Comparison of ENCODE assay signal across 8 mouse cellular contexts in the genomic region with DNA sequence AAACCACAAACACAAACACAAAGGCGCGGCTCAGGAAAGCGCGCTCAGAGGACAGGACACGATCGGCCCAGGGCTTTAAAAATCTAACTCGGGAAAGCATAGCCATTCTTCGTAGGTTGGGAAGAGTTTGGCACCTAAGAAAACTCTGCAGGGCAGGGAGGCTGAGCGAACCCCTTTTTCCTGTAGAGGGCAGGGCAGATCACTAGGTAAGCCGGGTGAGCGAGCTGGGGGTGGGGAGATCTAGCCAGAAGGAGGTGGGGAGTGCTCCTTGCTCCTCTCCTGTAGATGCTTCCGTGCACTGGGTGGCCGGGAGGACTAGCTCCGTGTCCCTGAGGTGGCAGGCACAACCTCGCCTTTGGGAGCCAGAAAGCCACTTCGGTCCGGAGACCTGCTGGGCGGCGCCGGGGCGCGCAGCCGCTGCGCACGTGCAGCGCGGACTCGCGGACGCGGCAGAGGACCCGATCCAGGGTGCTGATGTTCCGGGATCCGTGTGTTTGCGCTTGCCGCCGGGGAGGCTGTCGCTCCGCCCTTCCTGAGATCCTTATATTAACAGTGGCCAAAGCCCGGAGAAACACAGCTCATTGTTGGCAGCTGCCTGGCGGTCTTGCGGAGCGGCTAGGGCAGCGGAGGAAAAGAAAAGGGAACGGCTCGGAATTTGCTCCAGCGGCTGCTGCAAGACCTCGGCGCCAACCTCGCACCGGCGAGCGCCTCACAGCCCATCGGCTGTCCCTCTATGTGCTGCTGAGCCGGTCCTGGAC. TPM values are rescaled to one million over a fixed set of nuclear protein-coding genes. Genes with fewer than 3 reads are reported as not detected.
DNase-seq lines count a peak whose midpoint lies in the region; ATAC-seq and TF ChIP-seq lines count a peak whose summit lies in the region.

Gene Cited2, plus strand, starts transcription at position 566 of the 758 bp plus-strand sequence.

- peaks cover 52% of the 10 kb centered on the region for H3K4me1 ChIP-seq in E14TG2a.4 (replicated peaks; ENCODE audit: low read depth, low read length)
- peaks cover 28% of the 10 kb centered on the region for H3K4me1 ChIP-seq in forebrain, embryonic 13.5 days
- peaks cover 27% of the 10 kb centered on the region for H3K4me1 ChIP-seq in liver, postnatal 0 days (ENCODE audit: insufficient read depth)
- H3K4me1 ChIP-seq in neural tube, embryonic 14.5 days (ENCODE audit: control insufficient read depth, insufficient read depth, low read length): peaks cover 24% of the 10 kb centered on the region; the same call in 1 of the 2 replicates

- WGBS in forebrain, embryonic 13.5 days: under 1% methylated on average over 55 of the region's 55 CpGs
- under 1% methylated on average over 55 of the region's 55 CpGs for WGBS in large intestine, adult 2 months
- under 1% methylated on average over 55 of the region's 55 CpGs for WGBS in liver, postnatal 0 days (ENCODE audit: insufficient replicate concordance)
- under 1% methylated on average over 52 of the region's 55 CpGs for WGBS in neural tube, embryonic 14.5 days

- peak within 1 kb of the TSS; percentile 100 for H3K27ac ChIP-seq in forebrain, embryonic 13.5 days
- peak within 1 kb of the TSS; percentile 96 for H3K27ac ChIP-seq in liver, postnatal 0 days (ENCODE audit: low read depth)
- H3K27ac ChIP-seq in neural tube, embryonic 14.5 days (ENCODE audit: low read depth, low read length): peak within 1 kb of the TSS; percentile 98

- peak within 1 kb of the TSS; percentile 97 for H3K9ac ChIP-seq in forebrain, embryonic 13.5 days
- peak within 1 kb of the TSS; percentile 86 for H3K9ac ChIP-seq in liver, postnatal 0 days (replicated peaks)
- peak within 1 kb of the TSS; percentile 96 for H3K9ac ChIP-seq in neural tube, embryonic 14.5 days (replicated peaks; ENCODE audit: low read depth, low read length)

- TF ChIP-seq EP300 in liver, postnatal 0 days (IDR thresholded peaks at IDR 0.05; ENCODE audit: low read depth): 0 out of 2 replicates have a peak, but pooled peaks have one; percentile 50

- peak; percentile 86 for ATAC-seq in forebrain, embryonic 13.5 days
- peak; percentile 74 for ATAC-seq in liver, postnatal 0 days
- ATAC-seq in neural tube, embryonic 14.5 days (ENCODE audit: low read depth): peak; percentile 85

- H3K9me3 ChIP-seq in E14TG2a.4 (ENCODE audit: low read length): no peaks in the 10 kb centered on the region
- no peaks in the 10 kb centered on the region for H3K9me3 ChIP-seq in forebrain, embryonic 13.5 days (replicated peaks)
- H3K9me3 ChIP-seq in liver, postnatal 0 days (ENCODE audit: low read length): no peaks in the 10 kb centered on the region
- no peaks in the 10 kb centered on the region for H3K9me3 ChIP-seq in neural tube, embryonic 14.5 days (ENCODE audit: control insufficient read depth, low read length)

- peaks cover 10% of the 10 kb centered on the region for H3K36me3 ChIP-seq in E14TG2a.4 (ENCODE audit: insufficient read depth, low read length)
- H3K36me3 ChIP-seq in forebrain, embryonic 13.5 days (ENCODE audit: poor library complexity, severe bottlenecking): no peaks in the 10 kb centered on the region
- H3K36me3 ChIP-seq in liver, postnatal 0 days (replicated peaks; ENCODE audit: insufficient read depth, low read length): no peaks in the 10 kb centered on the region
- H3K36me3 ChIP-seq in neural tube, embryonic 14.5 days (ENCODE audit: control insufficient read depth, insufficient read depth, low read length): no peaks in the 10 kb centered on the region

- H3K4me3 ChIP-seq in E14TG2a.4 (replicated peaks; ENCODE audit: low read length): peak within 1 kb of the TSS; percentile 97
- peak within 1 kb of the TSS; percentile 93 for H3K4me3 ChIP-seq in forebrain, embryonic 13.5 days
- H3K4me3 ChIP-seq in liver, postnatal 0 days (ENCODE audit: low read depth, low read length): peak within 1 kb of the TSS; percentile 77
- peak within 1 kb of the TSS; percentile 94 for H3K4me3 ChIP-seq in neural tube, embryonic 14.5 days (ENCODE audit: low read depth, low read length)

- TF ChIP-seq CTCF in E14TG2a.4 (conservative IDR thresholded peaks at IDR 0.05; ENCODE audit: low read length): peak; percentile 28
- peak; percentile 56 for TF ChIP-seq CTCF in liver, postnatal 0 days (IDR thresholded peaks at IDR 0.05; ENCODE audit: low read depth)

- H3K4me2 ChIP-seq in forebrain, embryonic 13.5 days: peak within 1 kb of the TSS; percentile 72
- H3K4me2 ChIP-seq in liver, postnatal 0 days (ENCODE audit: low read depth, low read length): peak within 1 kb of the TSS; percentile 93
- H3K4me2 ChIP-seq in neural tube, embryonic 14.5 days (ENCODE audit: low read depth, low read length): peak within 1 kb of the TSS; percentile 79

- peak; percentile 90 for DNase-seq in c-Kit-positive CD71-positive TER-119-positive erythroid progenitor cells, embryonic 14.5 days (ENCODE audit: low spot score)
- DNase-seq in heart, postnatal 10 days: peak; percentile 99 to 100
- no peak for DNase-seq in large intestine, adult 2 months (ENCODE audit: low read depth, low spot score)
- peak; percentile 97 for DNase-seq in liver, postnatal 0 days
- peak; percentile 99 for DNase-seq in testis, postnatal 10 days (ENCODE audit: low spot score)

- intact Hi-C loops in heart, postnatal 10 days (cut with DNase I): loop anchor here (2.0 to 10.0 kb wide), 10 partner anchors 161 to 1378 kb away; no protein-coding TSS in a partner anchor

- peaks cover 15% of the 10 kb centered on the region for H3K27me3 ChIP-seq in E14TG2a.4 (ENCODE audit: insufficient read depth, low read length)
- H3K27me3 ChIP-seq in forebrain, embryonic 13.5 days: no peaks in the 10 kb centered on the region
- H3K27me3 ChIP-seq in liver, postnatal 0 days (ENCODE audit: insufficient read depth, low read length): no peaks in the 10 kb centered on the region
- H3K27me3 ChIP-seq in neural tube, embryonic 14.5 days (ENCODE audit: control insufficient read depth, insufficient read depth, low read length): no peaks in the 10 kb centered on the region

RNA-seq across cellular contexts. Expression of gene Cited2, which starts in this region (rescaled TPM):
- polyA plus RNA-seq in forebrain, embryonic 13.5 days (2015; fragmentation: Nextera tagmentation; extraction: Ambion mirVana): 52.2 and 63.6 TPM in 2 replicates
- 10 to 100 TPM; 29.7 to 32.9 TPM for total RNA-seq in heart, postnatal 10 days (2021)
- 30.9 and 47.0 TPM in 2 replicates for polyA plus RNA-seq in large intestine, adult 2 months (2012; rRNA removed)
- polyA plus RNA-seq in liver, postnatal 0 days (2015; fragmentation: Nextera tagmentation; extraction: Ambion mirVana): 17.0 and 17.1 TPM in 2 replicates
- polyA plus RNA-seq in neural tube, embryonic 14.5 days (2014; fragmentation: Nextera tagmentation; extraction: Ambion mirVana): 75.1 and 89.7 TPM in 2 replicates
